31 mouse cellular contexts compared by ENCODE assay signal in the genomic region with DNA sequence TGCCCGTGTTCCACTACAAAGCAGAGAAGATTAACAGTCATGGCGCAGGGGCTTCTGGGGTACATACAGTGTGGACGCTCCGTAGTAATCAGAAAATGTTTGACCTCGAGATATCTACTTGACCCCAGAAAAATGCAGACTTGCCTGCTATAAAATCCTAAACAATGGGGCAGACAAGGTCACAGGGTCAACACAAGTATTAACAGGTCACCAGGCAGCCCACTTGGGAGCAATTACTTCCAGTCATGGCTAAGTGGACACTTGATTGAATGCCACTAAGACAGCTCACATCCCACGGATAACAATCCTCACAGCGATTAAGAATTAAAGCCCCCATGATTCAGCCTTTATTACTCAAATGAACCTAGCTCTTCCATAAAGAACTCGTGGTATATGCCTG. TPM values are rescaled to one million over a fixed set of nuclear protein-coding genes. Genes with fewer than 3 reads are reported as not detected.
A peak's percentile ranks its signal among the peaks of the same experiment; 100 is the strongest.
DNase-seq lines count a peak whose midpoint lies in the region; ATAC-seq and TF ChIP-seq lines count a peak whose summit lies in the region.
"Had no signal": no experiment of that assay in that cellular context is flagged by ENCODE, and none has a peak within 500 bp of the region (broad histone marks: within the 10 kb centered on the region; RNA-seq: fewer than 3 reads in every experiment).

No protein-coding gene starts in this region.

- H3K9me3 ChIP-seq in kidney, embryonic 15.5 days (replicated peaks) = no peaks in the 10 kb centered on the region
- H3K9me3 ChIP-seq: forebrain, embryonic 13.5 days; heart, embryonic 10.5 days; heart, embryonic 15.5 days; liver, embryonic 12.5 days; neural tube, embryonic 12.5 days; stomach, embryonic 15.5 days had no signal

- H3K4me1 ChIP-seq in kidney, embryonic 15.5 days = peaks cover 51% of the 10 kb centered on the region
- no peaks in the 10 kb centered on the region for H3K4me1 ChIP-seq in cortical plate, adult 2 months (ENCODE audit: control insufficient read depth, insufficient read depth, low read length)
- H3K4me1 ChIP-seq: liver, embryonic 12.5 days had no signal

- DNase-seq in kidney, postnatal 10 days = no peak
- DNase-seq in embryo, embryonic 10.5 days (ENCODE audit: low spot score) = peak; percentile 74
- DNase-seq in retina, embryonic 14.5 days (ENCODE audit: low spot score) = peak; percentile 81
- DNase-seq in heart, postnatal 25 days (ENCODE audit: low spot score) = no peak
- no peak for DNase-seq in layer of hippocampus, adult 11-12 months (ENCODE audit: low spot score)
- DNase-seq: adrenal gland, adult 2 months; B cell, adult 2 months; cerebellum, adult 18-20 months; cerebellum, postnatal 14 days; gastrocnemius, postnatal 14 days; heart, adult 11 months; heart, postnatal 36 days; kidney, adult 18-20 months; kidney, postnatal 14 days; left cerebral cortex, postnatal 4 days; lung, adult 18-20 months; lung, postnatal 10 days; right cerebral cortex, postnatal 25 days; thymus, postnatal 14 days had no signal

- no peak for TF ChIP-seq CTCF in cortical plate, adult 2 months (IDR thresholded peaks at IDR 0.05; ENCODE audit: extremely low read depth, insufficient read depth, low read length)

- no peaks in the 10 kb centered on the region for H3K27me3 ChIP-seq in kidney, embryonic 15.5 days
- H3K27me3 ChIP-seq: forebrain, embryonic 13.5 days; heart, embryonic 15.5 days; liver, embryonic 12.5 days; neural tube, embryonic 12.5 days; stomach, embryonic 15.5 days had no signal

- H3K27ac ChIP-seq in kidney, embryonic 15.5 days = no peak overlapping the region
- H3K27ac ChIP-seq in cortical plate, adult 2 months (ENCODE audit: insufficient read depth, low read length) = peak overlapping the region; percentile 24; the same call in 1 of the 2 replicates
- H3K27ac ChIP-seq: forebrain, embryonic 13.5 days; heart, embryonic 10.5 days; heart, embryonic 15.5 days; hindbrain, embryonic 14.5 days; liver, embryonic 12.5 days; macrophage; neural tube, embryonic 12.5 days; stomach, embryonic 15.5 days had no signal

- intact Hi-C loops in heart, postnatal 25 days (cut with DNase I) = no loop called here

- peak; percentile 36; the same call in 1 of the 2 replicates for ATAC-seq in kidney, embryonic 15.5 days (replicated peaks; ENCODE audit: low FRiP score)
- ATAC-seq: activated CD4-positive, CD25-positive, alpha-beta regulatory T cell, adult 4 months; forebrain, embryonic 13.5 days; liver, embryonic 12.5 days; midbrain, embryonic 16.5 days had no signal

- 15% methylated on average over 8 of the region's 8 CpGs for WGBS in kidney, embryonic 15.5 days

- no peak overlapping the region for H3K9ac ChIP-seq in kidney, embryonic 15.5 days
- H3K9ac ChIP-seq: forebrain, embryonic 13.5 days; heart, embryonic 15.5 days; hindbrain, embryonic 14.5 days; liver, embryonic 12.5 days; neural tube, embryonic 12.5 days; stomach, embryonic 15.5 days had no signal

- H3K4me2 ChIP-seq in kidney, embryonic 15.5 days = no peak overlapping the region
- H3K4me2 ChIP-seq: forebrain, embryonic 13.5 days; heart, embryonic 15.5 days; hindbrain, embryonic 14.5 days; liver, embryonic 12.5 days; neural tube, embryonic 12.5 days; stomach, embryonic 15.5 days had no signal

- TF ChIP-seq POLR2A in cortical plate, adult 2 months (IDR thresholded peaks at IDR 0.05; ENCODE audit: extremely low read depth, insufficient read depth, low read length) = no peak

- H3K4me3 ChIP-seq in kidney, embryonic 15.5 days (replicated peaks) = no peak overlapping the region
- H3K4me3 ChIP-seq in cortical plate, adult 2 months (ENCODE audit: insufficient read depth, low read length) = no peak overlapping the region
- H3K4me3 ChIP-seq: forebrain, embryonic 13.5 days; heart, embryonic 10.5 days; heart, embryonic 15.5 days; liver, embryonic 12.5 days; neural tube, embryonic 12.5 days; stomach, embryonic 15.5 days had no signal

- no peaks in the 10 kb centered on the region for H3K36me3 ChIP-seq in kidney, embryonic 15.5 days
- H3K36me3 ChIP-seq: heart, embryonic 10.5 days; heart, embryonic 15.5 days; neural tube, embryonic 12.5 days; stomach, embryonic 15.5 days had no signal

RNA-seq across cellular contexts. Expression of gene Foxp1, which starts 55.4 kb away (rescaled TPM):
- 50.2 and 55.0 TPM in 2 replicates for polyA plus RNA-seq in kidney, embryonic 15.5 days (2015; fragmentation: Nextera tagmentation; extraction: Ambion mirVana)
- 78.9 and 99.2 TPM in 2 replicates for polyA plus RNA-seq in cortical plate, adult 2 months (2012; rRNA removed)
- 10 to 100 TPM; 33.6 to 35.3 TPM for total RNA-seq in heart, postnatal 25 days (2021)

Comparison
In these comparisons a context has a peak if more than half of its experiments do, and no peak if none do; other contexts are left out.
1. DNase-seq: peak in embryo, embryonic 10.5 days (single experiment) and retina, embryonic 14.5 days (single experiment); none in kidney, postnatal 10 days (single experiment), heart, postnatal 25 days (single experiment) and layer of hippocampus, adult 11-12 months (single experiment).